Mouse (Mus musculus): ENCODE measurements around the gene Cpox. TPM values are rescaled to one million over a fixed set of nuclear protein-coding genes. Genes with fewer than 3 reads are reported as not detected.
A peak's percentile ranks its signal among the peaks of the same experiment; 100 is the strongest.

The Cpox gene
- polyA plus RNA-seq, 2 experiments, result 20.3 to 24.4 TPM

- H3K4me1 ChIP-seq (ENCODE audit: control insufficient read depth, insufficient read depth, low read length), result no peaks in the 10 kb centered on the region
- H3K4me3 ChIP-seq (replicated peaks; ENCODE audit: low read length), result no peak overlapping the region
- H3K9me3 ChIP-seq (ENCODE audit: control insufficient read depth, low read length), result no peaks in the 10 kb centered on the region
- WGBS, result 84% methylated on average over 1 of the region's 1 CpGs
- H3K4me2 ChIP-seq (replicated peaks; ENCODE audit: low read depth, low read length, severe bottlenecking), result no peak overlapping the region
- no peak for TF ChIP-seq POLR2A (IDR thresholded peaks at IDR 0.05; ENCODE audit: borderline replicate concordance, extremely low read depth, insufficient read depth, insufficient read length)
- H3K36me3 ChIP-seq (ENCODE audit: control insufficient read depth, insufficient read depth, low read length), result no peaks in the 10 kb centered on the region
- H3K9ac ChIP-seq (ENCODE audit: low read depth, low read length, severe bottlenecking), result no peak overlapping the region
- no peak for DNase-seq (ENCODE audit: low spot score)
- H3K27ac ChIP-seq (replicated peaks; ENCODE audit: low read depth, low read length), result no peak overlapping the region
- H3K27me3 ChIP-seq (ENCODE audit: control insufficient read depth, insufficient read depth, low read length), result no peaks in the 10 kb centered on the region
- ATAC-seq (ENCODE audit: low FRiP score, low read depth), result no peak
Measured at GRCm38 (mm10) chr16:58713128-58713527, 43.0 kb downstream of the Cpox start.

DNA sequence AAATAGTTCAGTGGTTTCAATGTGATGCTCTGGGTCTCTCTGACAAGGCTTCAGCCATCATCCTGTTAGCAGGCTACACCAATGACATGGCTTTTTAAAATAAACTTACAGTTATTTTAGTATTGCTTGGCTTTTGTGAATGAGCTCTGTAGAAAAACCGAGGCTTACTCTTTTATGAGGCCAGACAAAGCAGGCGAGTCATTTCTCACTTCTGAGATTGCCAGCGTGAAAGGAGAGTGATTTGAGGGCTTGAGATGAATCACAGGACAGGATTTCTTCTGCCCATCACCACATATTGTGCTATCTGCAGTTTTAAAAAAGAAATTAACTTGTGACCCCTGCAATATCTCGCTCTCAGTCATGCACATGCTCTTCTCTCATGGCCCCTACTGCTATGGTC lies 44.9 kb downstream of the Cpox start:
- Histone ChIP-seq H3K4me2 (replicated peaks; ENCODE audit: low read depth, low read length, severe bottlenecking) (no peak overlapping the region), H3K9me3 (ENCODE audit: control insufficient read depth, low read length) (no peaks in the 10 kb centered on the region), H3K36me3 (ENCODE audit: control insufficient read depth, insufficient read depth, low read length) (no peaks in the 10 kb centered on the region), H3K4me3 (replicated peaks; ENCODE audit: low read length) (no peak overlapping the region), H3K27ac (replicated peaks; ENCODE audit: low read depth, low read length) (no peak overlapping the region), H3K4me1 (ENCODE audit: control insufficient read depth, insufficient read depth, low read length) (no peaks in the 10 kb centered on the region), H3K27me3 (ENCODE audit: control insufficient read depth, insufficient read depth, low read length) (no peaks in the 10 kb centered on the region), H3K9ac (ENCODE audit: low read depth, low read length, severe bottlenecking) (no peak overlapping the region)
- ATAC-seq (ENCODE audit: low FRiP score, low read depth) (no peak), DNase-seq (ENCODE audit: low spot score) (no peak)
- no peak for TF ChIP-seq POLR2A (IDR thresholded peaks at IDR 0.05; ENCODE audit: borderline replicate concordance, extremely low read depth, insufficient read depth, insufficient read length)
- 66% methylated on average over 4 of the region's 4 CpGs for WGBS

GRCm38 (mm10) chr16:58718666-58719120 lies 48.6 kb downstream of the Cpox start, which contains the start of gene Gpr15:
Gene Gpr15 (minus strand): TSS chr16:58719070.
- ATAC-seq (ENCODE audit: low FRiP score, low read depth) (no peak), DNase-seq (ENCODE audit: low spot score) (no peak)
- no peak for TF ChIP-seq POLR2A (IDR thresholded peaks at IDR 0.05; ENCODE audit: borderline replicate concordance, extremely low read depth, insufficient read depth, insufficient read length)
- Histone ChIP-seq H3K4me1 (ENCODE audit: control insufficient read depth, insufficient read depth, low read length) (no peaks in the 10 kb centered on the region), H3K9me3 (ENCODE audit: control insufficient read depth, low read length) (no peaks in the 10 kb centered on the region), H3K9ac (ENCODE audit: low read depth, low read length, severe bottlenecking) (no peak within 1 kb of the TSS), H3K27ac (replicated peaks; ENCODE audit: low read depth, low read length) (no peak within 1 kb of the TSS), H3K27me3 (ENCODE audit: control insufficient read depth, insufficient read depth, low read length) (no peaks in the 10 kb centered on the region), H3K36me3 (ENCODE audit: control insufficient read depth, insufficient read depth, low read length) (no peaks in the 10 kb centered on the region), H3K4me3 (replicated peaks; ENCODE audit: low read length) (no peak within 1 kb of the TSS), H3K4me2 (replicated peaks; ENCODE audit: low read depth, low read length, severe bottlenecking) (no peak within 1 kb of the TSS)
- 92% methylated on average over 7 of the region's 7 CpGs for WGBS

GRCm38 (mm10) chr16:58722292-58722691 lies 52.2 kb downstream of the Cpox start:
- no peaks in the 10 kb centered on the region for H3K36me3 ChIP-seq (ENCODE audit: control insufficient read depth, insufficient read depth, low read length)
- no peak overlapping the region for H3K4me3 ChIP-seq (replicated peaks; ENCODE audit: low read length)
- 88% methylated on average over 2 of the region's 2 CpGs for WGBS
- no peak overlapping the region for H3K4me2 ChIP-seq (replicated peaks; ENCODE audit: low read depth, low read length, severe bottlenecking)
- ATAC-seq (ENCODE audit: low FRiP score, low read depth) (no peak), DNase-seq (ENCODE audit: low spot score) (no peak)
- no peak for TF ChIP-seq POLR2A (IDR thresholded peaks at IDR 0.05; ENCODE audit: borderline replicate concordance, extremely low read depth, insufficient read depth, insufficient read length)
- no peak overlapping the region for H3K27ac ChIP-seq (replicated peaks; ENCODE audit: low read depth, low read length)
- H3K4me1 ChIP-seq (ENCODE audit: control insufficient read depth, insufficient read depth, low read length), result no peaks in the 10 kb centered on the region
- no peaks in the 10 kb centered on the region for H3K27me3 ChIP-seq (ENCODE audit: control insufficient read depth, insufficient read depth, low read length)
- H3K9me3 ChIP-seq (ENCODE audit: control insufficient read depth, low read length), result no peaks in the 10 kb centered on the region
- H3K9ac ChIP-seq (ENCODE audit: low read depth, low read length, severe bottlenecking), result no peak overlapping the region

GRCm38 (mm10) chr16:58726680-58727476 lies 56.8 kb downstream of the Cpox start:
- peak overlapping the region; percentile 40 for H3K4me2 ChIP-seq (replicated peaks; ENCODE audit: low read depth, low read length, severe bottlenecking)
- ATAC-seq (ENCODE audit: low FRiP score, low read depth) (no peak), DNase-seq (ENCODE audit: low spot score) (no peak)
- H3K27ac ChIP-seq (replicated peaks; ENCODE audit: low read depth, low read length), result no peak overlapping the region
- peak overlapping the region; percentile 70 for H3K4me3 ChIP-seq (replicated peaks; ENCODE audit: low read length)
- no peaks in the 10 kb centered on the region for H3K27me3 ChIP-seq (ENCODE audit: control insufficient read depth, insufficient read depth, low read length)
- H3K4me1 ChIP-seq (ENCODE audit: control insufficient read depth, insufficient read depth, low read length), result no peaks in the 10 kb centered on the region
- no peak for TF ChIP-seq POLR2A (IDR thresholded peaks at IDR 0.05; ENCODE audit: borderline replicate concordance, extremely low read depth, insufficient read depth, insufficient read length)
- H3K9ac ChIP-seq (ENCODE audit: low read depth, low read length, severe bottlenecking), result no peak overlapping the region; the same call in 1 of the 2 replicates
- no peaks in the 10 kb centered on the region for H3K9me3 ChIP-seq (ENCODE audit: control insufficient read depth, low read length)
- WGBS, result 78% methylated on average over 11 of the region's 11 CpGs
- peaks cover 20% of the 10 kb centered on the region for H3K36me3 ChIP-seq (ENCODE audit: control insufficient read depth, insufficient read depth, low read length)

All from limb, embryonic 14.5 days (tissue).